Mouse (Mus musculus) stomach, embryonic 14.5 days (tissue): ENCODE results near the gene Arhgef12. TPM values are rescaled to one million over a fixed set of nuclear protein-coding genes. Genes with fewer than 3 reads are reported as not detected.

ENCODE experiments used
- ATAC-seq: fragments of 200-750 bp; cut with Nextera tagmentation; 2 replicates; pipeline ENCODE4 v1.8.0; 2017; ENCODE audit warnings: low read depth, moderate TSS enrichment; ENCODE audit not compliant: insufficient number of reproducible peaks, insufficient read depth, low FRiP score
- H3K27ac ChIP-seq: fragments of 300-500 bp; sonication (generic); 2 replicates; pipeline ENCODE4 v1.5.1; 2014; ENCODE audit warnings: mild to moderate bottlenecking, low read length, moderate library complexity, mixed read lengths
- H3K27me3 ChIP-seq: fragments of 300-500 bp; sonication (generic); 2 replicates; pipeline ENCODE4 v1.6.1; 2014; ENCODE audit warnings: low read length, control low read depth, mixed read lengths; ENCODE audit not compliant: control insufficient read depth, insufficient read depth
- H3K36me3 ChIP-seq: fragments of 300-500 bp; sonication (generic); 2 replicates; pipeline ENCODE4 v1.6.1; 2014; ENCODE audit warnings: mild to moderate bottlenecking, control low read depth, low read length, moderate library complexity, mixed read lengths; ENCODE audit not compliant: control insufficient read depth, insufficient read depth
- H3K4me1 ChIP-seq: fragments of 300-500 bp; sonication (generic); 2 replicates; pipeline ENCODE4 v1.6.1; 2014; ENCODE audit warnings: low read length, control low read depth, mixed read lengths; ENCODE audit not compliant: control insufficient read depth, insufficient read depth
- H3K4me2 ChIP-seq: fragments of 300-500 bp; sonication (generic); replicated peaks from 2 replicates; pipeline ENCODE4 v1.6.1; 2014; ENCODE audit warnings: low read depth, low read length, control low read depth
- H3K4me3 ChIP-seq: fragments of 300-500 bp; sonication (generic); 2 replicates; pipeline ENCODE4 v1.5.1; 2014; ENCODE audit warnings: low read depth, low read length, control low read depth
- H3K9ac ChIP-seq: fragments of 300-500 bp; sonication (generic); replicated peaks from 2 replicates; pipeline ENCODE4 v1.6.1; 2014; ENCODE audit warnings: low read depth, mild to moderate bottlenecking, control low read depth, low read length, moderate library complexity, mixed read lengths
- H3K9me3 ChIP-seq: fragments of 300-500 bp; sonication (generic); 2 replicates; pipeline ENCODE4 v1.6.1; 2016; ENCODE audit warnings: low read depth, low read length, control low read depth; ENCODE audit not compliant: control insufficient read depth
- WGBS: fragments of 180-500 bp; shearing (Covaris S2); extraction: QIAGEN DNeasy Blood & Tissue Kit; methylation state at CpG from one replicate; pipeline ENCODE4 v1.1.7; 2014; 5-methylcytosine and 5-hydroxymethylcytosine counted together
- polyA plus RNA-seq: library from polyadenylated mRNA; unstranded; fragments of >200 nt; fragmentation: Nextera tagmentation; extraction: Ambion mirVana; gene quantifications from 2 replicates; pipeline ENCODE4 v1.2.1, GENCODE M21; 2014

Arhgef12 gene
- polyA plus RNA-seq, 1 experiment from 2014 or later: 30.3 TPM

- no peak overlapping the region for H3K27ac ChIP-seq
- WGBS: 61% methylated on average over 4 of the region's 4 CpGs
- H3K4me2 ChIP-seq: no peak overlapping the region
- H3K36me3 ChIP-seq: no peaks in the 10 kb centered on the region
- no peaks in the 10 kb centered on the region for H3K9me3 ChIP-seq
- H3K9ac ChIP-seq: no peak overlapping the region
- H3K4me3 ChIP-seq: no peak overlapping the region
- peaks cover 21% of the 10 kb centered on the region for H3K4me1 ChIP-seq
- H3K27me3 ChIP-seq: no peaks in the 10 kb centered on the region
- no peak for ATAC-seq
Measured at GRCm38 (mm10) chr9:43098922-43099321, 8.1 kb downstream of the Arhgef12 start.

- Histone ChIP-seq H3K27me3 (no peaks in the 10 kb centered on the region), H3K4me3 (no peak overlapping the region), H3K4me1 (peaks cover 18% of the 10 kb centered on the region), H3K27ac (no peak overlapping the region), H3K9ac (no peak overlapping the region), H3K9me3 (no peaks in the 10 kb centered on the region), H3K36me3 (no peaks in the 10 kb centered on the region), H3K4me2 (no peak overlapping the region)
- ATAC-seq: no peak
- 91% methylated on average over 3 of the region's 3 CpGs for whole genome bisulfite sequencing
Measured at GRCm38 (mm10) chr9:43097801-43098557, 9.1 kb downstream of the Arhgef12 start.

GRCm38 (mm10) chr9:43096337-43096736 is 10.7 kb downstream of the Arhgef12 start:
- Histone ChIP-seq H3K4me2 (no peak overlapping the region), H3K27me3 (no peaks in the 10 kb centered on the region), H3K4me1 (peaks cover 7% of the 10 kb centered on the region; the same call in 1 of the 2 replicates), H3K4me3 (no peak overlapping the region), H3K9me3 (no peaks in the 10 kb centered on the region), H3K27ac (no peak overlapping the region), H3K36me3 (no peaks in the 10 kb centered on the region), H3K9ac (no peak overlapping the region)
- no peak for ATAC-seq

- WGBS: 82% methylated on average over 4 of the region's 4 CpGs
- no peak for ATAC-seq
Measured at GRCm38 (mm10) chr9:43094828-43095227, 12.2 kb downstream of the Arhgef12 start.

GRCm38 (mm10) chr9:43093803-43094202 is 13.2 kb downstream of the Arhgef12 start:
- Histone ChIP-seq H3K9me3 (no peaks in the 10 kb centered on the region), H3K4me2 (no peak overlapping the region), H3K27me3 (no peaks in the 10 kb centered on the region), H3K27ac (no peak overlapping the region), H3K9ac (no peak overlapping the region), H3K4me1 (peaks cover 7% of the 10 kb centered on the region; the same call in 1 of the 2 replicates), H3K36me3 (no peaks in the 10 kb centered on the region), H3K4me3 (no peak overlapping the region)
- no peak for ATAC-seq
- 63% methylated on average over 3 of the region's 3 CpGs for WGBS

More at GRCm38 (mm10) chr9:43094828-43095227, 12.2 kb downstream of the Arhgef12 start:
- H3K9ac ChIP-seq: no peak overlapping the region
- H3K4me3 ChIP-seq: no peak overlapping the region
- H3K27me3 ChIP-seq: no peaks in the 10 kb centered on the region
- no peaks in the 10 kb centered on the region for H3K36me3 ChIP-seq
- no peaks in the 10 kb centered on the region for H3K9me3 ChIP-seq
- H3K4me2 ChIP-seq: no peak overlapping the region
- H3K27ac ChIP-seq: no peak overlapping the region
- peaks cover 7% of the 10 kb centered on the region; the same call in 1 of the 2 replicates for H3K4me1 ChIP-seq

GRCm38 (mm10) chr9:43085686-43086285 is 21.3 kb downstream of the Arhgef12 start:
- H3K4me1 ChIP-seq: peaks cover 14% of the 10 kb centered on the region; the same call in 1 of the 2 replicates
- no peaks in the 10 kb centered on the region for H3K27me3 ChIP-seq
- H3K9me3 ChIP-seq: no peaks in the 10 kb centered on the region
- no peak for ATAC-seq
- 87% methylated on average over 1 of the region's 1 CpGs for WGBS
- H3K36me3 ChIP-seq: no peaks in the 10 kb centered on the region
- no peak overlapping the region for H3K4me2 ChIP-seq
- no peak overlapping the region for H3K4me3 ChIP-seq
- no peak overlapping the region for H3K9ac ChIP-seq
- no peak overlapping the region for H3K27ac ChIP-seq

GRCm38 (mm10) chr9:43084496-43085362 is 22.3 kb downstream of the Arhgef12 start:
- H3K4me1 ChIP-seq: peaks cover 18% of the 10 kb centered on the region; the same call in 1 of the 2 replicates
- H3K9ac ChIP-seq: no peak overlapping the region
- ATAC-seq: no peak
- no peak overlapping the region for H3K4me3 ChIP-seq
- H3K27me3 ChIP-seq: no peaks in the 10 kb centered on the region
- 57% methylated on average over 7 of the region's 7 CpGs for WGBS
- H3K27ac ChIP-seq: no peak overlapping the region
- no peaks in the 10 kb centered on the region for H3K36me3 ChIP-seq
- no peak overlapping the region for H3K4me2 ChIP-seq
- no peaks in the 10 kb centered on the region for H3K9me3 ChIP-seq

GRCm38 (mm10) chr9:43083441-43084055 is 23.5 kb downstream of the Arhgef12 start:
- ATAC-seq: no peak
- Histone ChIP-seq H3K36me3 (no peaks in the 10 kb centered on the region), H3K4me1 (peaks cover 18% of the 10 kb centered on the region; the same call in 1 of the 2 replicates), H3K9me3 (no peaks in the 10 kb centered on the region), H3K27me3 (no peaks in the 10 kb centered on the region), H3K9ac (no peak overlapping the region), H3K4me2 (no peak overlapping the region), H3K27ac (no peak overlapping the region), H3K4me3 (no peak overlapping the region)
- WGBS: 62% methylated on average over 7 of the region's 7 CpGs
